Mouse (Mus musculus): ENCODE measurements around the gene Ttc39d.

DNA sequence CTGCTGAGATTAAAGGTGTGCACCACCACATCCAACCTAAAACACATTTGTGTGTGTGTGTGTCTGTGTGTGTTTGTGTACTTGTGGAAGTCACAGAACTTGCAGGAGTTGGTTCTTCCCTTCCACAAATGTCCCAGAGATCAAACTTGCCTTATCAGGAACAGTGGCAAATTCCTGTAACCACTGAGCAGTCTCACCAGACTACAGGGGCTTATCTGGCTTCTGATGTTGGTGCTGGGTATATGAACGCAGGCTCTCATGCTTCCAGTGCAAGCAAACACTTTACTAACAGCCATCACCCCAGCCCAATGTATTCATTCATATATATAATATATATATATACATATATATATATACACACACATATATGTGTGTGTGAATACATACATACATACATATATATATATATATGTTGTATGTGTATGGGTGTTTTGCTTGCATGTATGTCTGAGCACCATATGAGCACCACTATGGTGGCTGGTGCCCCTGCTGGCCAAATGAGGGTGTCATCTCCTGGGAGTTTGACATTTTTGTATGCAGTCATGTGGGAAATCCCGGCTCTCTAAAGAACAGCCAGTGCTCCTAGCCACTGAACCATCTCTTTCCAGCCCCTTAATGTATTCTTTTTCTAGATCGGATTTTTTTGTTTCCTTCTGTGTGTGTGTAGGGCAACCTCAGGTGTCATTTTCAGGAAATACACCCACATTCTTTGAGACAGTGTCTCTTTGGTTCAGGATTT, 14.8 kb downstream of the Ttc39d start:
- TF ChIP-seq POLR2A (IDR thresholded peaks at IDR 0.05; ENCODE audit: borderline replicate concordance, control insufficient read depth, low read depth, low read length) (no peak), CTCF (IDR thresholded peaks at IDR 0.05; ENCODE audit: control insufficient read depth, insufficient read depth, low read length) (peak; percentile 50; the same call in 1 of the 2 replicates)

All from bone marrow, adult 2 months (tissue).